Mouse (Mus musculus) intestine, embryonic 14.5 days (tissue): ENCODE measurements around the gene Gm49661. TPM values are rescaled to one million over a fixed set of nuclear protein-coding genes. Genes with fewer than 3 reads are reported as not detected.
A peak's percentile ranks its signal among the peaks of the same experiment; 100 is the strongest.

ENCODE experiments used
- ATAC-seq: fragments of 200-750 bp; cut with Nextera tagmentation; replicated peaks from 2 replicates; pipeline ENCODE4 v1.8.0; 2017; ENCODE audit warnings: low read depth, moderate number of reproducible peaks, moderate TSS enrichment, moderate library complexity; ENCODE audit not compliant: low FRiP score, low TSS enrichment
- DNase-seq: peaks from one replicate; pipeline ENCODE4 v3.0.0-alpha.2; 2018; ENCODE audit warnings: low spot score
- H3K27ac ChIP-seq: fragments of 300-500 bp; sonication (generic); 2 replicates; pipeline ENCODE4 v1.5.1; 2014; ENCODE audit warnings: low read depth, mild to moderate bottlenecking, control low read depth
- H3K27me3 ChIP-seq: fragments of 300-500 bp; sonication (generic); replicated peaks from 2 replicates; pipeline ENCODE4 v1.6.1; 2014; ENCODE audit warnings: low read length, control low read depth; ENCODE audit not compliant: control insufficient read depth, insufficient read depth
- H3K36me3 ChIP-seq: fragments of 300-500 bp; sonication (generic); 2 replicates; pipeline ENCODE4 v1.6.1; 2014; ENCODE audit warnings: low read length, control low read depth; ENCODE audit not compliant: control insufficient read depth, insufficient read depth
- H3K4me1 ChIP-seq: fragments of 300-500 bp; sonication (generic); replicated peaks from 2 replicates; pipeline ENCODE4 v1.6.1; 2014; ENCODE audit warnings: low read length, control low read depth, mixed read lengths; ENCODE audit not compliant: control insufficient read depth, insufficient read depth
- H3K4me2 ChIP-seq: fragments of 300-500 bp; sonication (generic); 2 replicates; pipeline ENCODE4 v1.6.1; 2014; ENCODE audit warnings: low read length
- H3K4me3 ChIP-seq: fragments of 300-500 bp; sonication (generic); 2 replicates; pipeline ENCODE4 v1.5.1; 2014; ENCODE audit warnings: low read depth, low read length, control low read depth, mixed read lengths
- H3K9ac ChIP-seq: fragments of 300-500 bp; sonication (generic); 2 replicates; pipeline ENCODE4 v1.6.1; 2014; ENCODE audit warnings: mild to moderate bottlenecking, low read length
- H3K9me3 ChIP-seq: fragments of 300-500 bp; sonication (generic); 2 replicates; pipeline ENCODE4 v1.6.1; 2016; ENCODE audit warnings: low read length, control low read depth; ENCODE audit not compliant: control insufficient read depth
- WGBS: fragments of 180-500 bp; shearing (Covaris S2); extraction: QIAGEN DNeasy Blood & Tissue Kit; methylation state at CpG from one replicate; pipeline ENCODE4 v1.1.7; 2014; 5-methylcytosine and 5-hydroxymethylcytosine counted together
- polyA plus RNA-seq: library from polyadenylated mRNA; unstranded; fragments of >200 nt; fragmentation: Nextera tagmentation; extraction: Ambion mirVana; gene quantifications from 2 replicates; pipeline ENCODE4 v1.2.1, GENCODE M21; 2014

Gene Gm49661
- polyA plus RNA-seq, 1 experiment from 2014 or later: not detected

DNA sequence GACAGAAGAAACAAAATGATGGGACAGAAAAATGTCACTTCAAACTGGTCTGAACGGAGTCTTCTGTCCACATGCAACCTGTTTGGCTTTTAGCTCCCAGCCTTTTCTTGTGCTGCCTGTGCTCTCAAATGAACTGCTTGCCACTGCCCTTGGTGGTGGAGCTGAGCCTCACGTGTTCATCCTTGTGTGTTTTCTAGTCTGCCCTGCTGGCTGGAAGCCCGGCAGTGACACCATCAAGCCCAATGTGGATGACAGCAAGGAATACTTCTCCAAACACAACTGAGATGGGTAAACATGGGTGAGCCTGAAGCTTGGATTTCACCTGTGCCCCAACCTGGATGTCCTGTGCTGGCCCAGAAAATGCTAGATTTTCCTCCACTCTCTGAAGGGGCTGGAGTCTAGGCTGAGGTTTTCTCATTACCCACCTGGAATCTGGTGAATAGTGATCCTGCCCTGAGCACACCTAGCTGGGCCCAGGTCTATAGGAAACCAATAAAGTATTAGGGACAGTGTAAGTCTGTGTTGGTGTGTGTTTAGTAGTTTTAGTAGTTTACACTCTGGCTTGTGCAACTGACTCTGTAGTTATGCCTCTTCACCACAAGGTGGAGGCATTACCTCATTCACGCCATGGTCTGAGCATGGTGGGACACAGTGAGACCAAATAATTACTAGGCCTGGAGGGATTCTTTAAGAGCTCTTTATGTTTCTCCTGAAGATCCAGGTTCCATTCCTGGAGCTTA is 4.7 kb upstream of the Gm49661 start:
- H3K9me3 ChIP-seq: no peaks in the 10 kb centered on the region
- ATAC-seq (no peak), DNase-seq (no peak)
- no peak overlapping the region for H3K4me2 ChIP-seq
- H3K36me3 ChIP-seq: peaks cover 47% of the 10 kb centered on the region
- peaks cover 41% of the 10 kb centered on the region for H3K4me1 ChIP-seq
- H3K27ac ChIP-seq: no peak overlapping the region
- H3K4me3 ChIP-seq: no peak overlapping the region
- peaks cover 8% of the 10 kb centered on the region for H3K27me3 ChIP-seq
- 72% methylated on average over 4 of the region's 4 CpGs for WGBS
- no peak overlapping the region for H3K9ac ChIP-seq

DNA sequence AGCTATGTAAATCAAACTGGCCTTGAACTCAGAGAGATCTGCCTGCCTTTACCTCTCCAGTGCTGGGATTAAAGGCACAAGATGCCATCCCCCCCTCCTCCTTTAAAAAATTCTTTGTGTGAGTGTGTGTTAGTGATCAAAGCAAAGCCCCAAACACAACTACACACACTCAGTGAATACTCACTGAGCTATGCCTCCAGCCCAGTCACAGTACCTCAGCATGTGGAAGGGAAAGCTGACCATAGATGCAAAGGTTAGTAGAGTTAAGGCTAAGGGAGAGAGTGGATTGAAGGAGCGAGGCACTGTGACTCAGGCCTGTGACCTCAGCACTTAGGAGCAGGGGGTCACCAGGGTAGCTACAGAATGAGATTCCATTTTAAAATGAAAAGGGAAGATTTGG is 3.8 kb upstream of the Gm49661 start:
- ATAC-seq: no peak
- H3K4me3 ChIP-seq: no peak overlapping the region
- no peak overlapping the region for H3K9ac ChIP-seq
- H3K9me3 ChIP-seq: no peaks in the 10 kb centered on the region
- H3K27ac ChIP-seq: no peak overlapping the region
- WGBS: 80% methylated on average over 1 of the region's 1 CpGs
- DNase-seq: no peak
- H3K36me3 ChIP-seq: peaks cover 47% of the 10 kb centered on the region
- no peak overlapping the region for H3K4me2 ChIP-seq
- H3K4me1 ChIP-seq: peaks cover 42% of the 10 kb centered on the region
- H3K27me3 ChIP-seq: peaks cover 8% of the 10 kb centered on the region

DNA sequence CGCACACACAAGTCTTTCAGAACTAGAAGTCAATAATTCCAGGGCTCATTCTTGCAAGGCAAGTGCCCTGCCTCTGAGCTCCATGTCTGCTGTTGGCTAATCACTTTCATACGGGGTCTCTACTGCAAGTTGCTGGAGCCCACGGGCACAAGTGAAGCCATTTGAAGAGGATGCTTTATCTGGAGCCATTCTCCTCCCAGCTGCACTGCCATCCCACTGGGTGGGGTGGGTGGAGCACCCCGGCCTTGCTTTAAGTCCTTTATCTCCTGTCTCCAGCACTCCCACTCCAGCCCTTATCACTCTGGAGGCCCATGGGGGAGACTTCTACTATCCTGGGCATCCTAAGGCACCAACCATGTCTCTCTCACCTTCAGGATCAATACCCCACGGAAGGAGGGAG is 1.7 kb upstream of the Gm49661 start:
- no peaks in the 10 kb centered on the region for H3K27me3 ChIP-seq
- H3K9me3 ChIP-seq: no peaks in the 10 kb centered on the region
- no peak for DNase-seq
- H3K4me1 ChIP-seq: peaks cover 29% of the 10 kb centered on the region
- H3K27ac ChIP-seq: no peak overlapping the region
- H3K9ac ChIP-seq: peak overlapping the region; percentile 87
- peak overlapping the region; percentile 68 for H3K4me3 ChIP-seq
- peak overlapping the region; percentile 87 for H3K4me2 ChIP-seq
- ATAC-seq: no peak
- 60% methylated on average over 5 of the region's 5 CpGs for WGBS
- peaks cover 47% of the 10 kb centered on the region for H3K36me3 ChIP-seq

DNA sequence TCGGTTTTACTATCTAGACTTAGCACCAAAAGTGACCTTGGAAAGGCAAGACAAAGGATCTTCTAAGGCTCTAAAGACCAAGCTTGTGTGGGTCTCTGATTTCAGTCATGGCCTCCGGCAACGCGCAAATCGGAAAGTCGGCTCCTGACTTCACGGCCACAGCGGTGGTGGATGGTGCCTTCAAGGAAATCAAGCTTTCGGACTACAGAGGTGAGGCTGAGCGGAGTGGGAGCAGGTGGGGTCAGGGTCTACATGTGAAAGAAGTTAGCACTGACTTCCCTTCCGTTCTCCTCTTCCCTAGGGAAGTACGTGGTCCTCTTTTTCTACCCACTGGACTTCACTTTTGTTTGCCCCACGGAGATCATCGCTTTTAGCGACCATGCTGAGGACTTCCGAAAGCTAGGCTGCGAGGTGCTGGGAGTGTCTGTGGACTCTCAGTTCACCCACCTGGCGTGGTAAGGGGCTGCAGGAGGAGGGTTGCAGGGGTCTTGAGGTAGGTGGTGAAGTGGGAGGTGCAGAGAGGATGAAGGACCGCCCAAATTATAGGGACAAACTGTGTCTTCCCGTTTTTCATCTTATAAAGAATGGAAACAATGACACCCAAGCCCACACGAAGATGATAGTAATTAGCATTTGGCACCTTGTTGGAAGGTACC is 1.0 kb upstream of the Gm49661 start:
- Histone ChIP-seq H3K27ac (peak overlapping the region; percentile 81; the same call in 1 of the 2 replicates), H3K4me3 (peak overlapping the region; percentile 68), H3K27me3 (no peaks in the 10 kb centered on the region), H3K9ac (peak overlapping the region; percentile 87), H3K36me3 (peaks cover 46% of the 10 kb centered on the region), H3K4me2 (peak overlapping the region; percentile 87), H3K9me3 (no peaks in the 10 kb centered on the region), H3K4me1 (peaks cover 26% of the 10 kb centered on the region)
- DNase-seq: no peak
- WGBS: 7% methylated on average over 21 of the region's 21 CpGs
- ATAC-seq: no peak

DNA sequence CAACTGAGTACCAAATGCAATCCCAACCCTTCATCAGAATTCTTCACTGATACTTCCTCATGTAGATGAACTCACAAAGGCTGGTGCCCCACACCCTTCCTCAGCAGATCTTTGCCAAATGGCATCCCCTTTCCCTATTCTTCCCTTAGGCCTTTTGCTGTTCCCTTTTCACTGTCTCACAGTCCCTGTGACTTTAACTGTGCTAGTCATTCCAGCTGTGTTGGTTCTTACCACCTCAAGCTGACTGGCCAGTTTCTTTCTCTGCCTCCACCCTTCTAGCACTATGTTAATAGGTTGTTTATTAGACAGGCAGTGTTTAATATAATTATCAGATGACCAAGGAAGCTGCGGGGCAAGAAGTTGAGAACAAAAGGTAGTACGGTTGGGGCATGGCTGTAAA is 583 bp downstream of the Gm49661 start:
- ATAC-seq: no peak

DNA sequence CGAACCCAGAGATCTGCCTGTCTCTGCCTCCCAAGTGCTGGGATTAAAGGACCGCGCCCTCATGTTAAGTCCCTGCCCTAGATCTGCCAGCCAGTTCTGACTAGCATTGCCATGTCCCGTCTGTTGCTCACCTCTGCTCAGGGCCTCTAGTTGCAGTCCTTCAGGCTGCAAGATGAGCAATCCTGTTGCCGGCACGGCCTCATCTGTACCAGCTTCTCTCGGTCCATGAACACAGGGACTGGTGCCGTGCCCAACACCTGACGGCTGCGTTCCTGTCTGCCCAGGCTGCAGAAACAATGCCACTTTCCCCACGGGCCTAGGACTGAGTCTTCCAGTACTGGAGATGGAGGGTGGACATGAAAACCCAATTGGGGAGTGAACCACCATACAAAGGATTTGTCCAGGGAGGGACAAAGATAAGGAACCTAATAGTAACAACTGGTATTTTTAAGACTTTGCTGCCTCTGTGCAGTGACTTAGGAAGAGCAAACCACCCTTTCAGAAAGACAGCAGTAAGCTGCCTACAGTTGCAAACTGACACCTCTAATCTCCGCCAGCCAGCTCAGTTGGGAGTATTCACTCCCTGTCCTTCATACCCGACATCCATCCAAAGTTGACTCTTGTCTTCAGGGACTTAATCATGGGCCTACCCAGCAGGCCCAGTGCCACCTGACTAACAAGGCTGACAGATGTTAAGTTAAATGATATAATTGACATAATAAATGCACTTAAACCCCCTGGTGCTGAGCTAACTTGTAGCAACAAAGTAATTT is 1.5 kb downstream of the Gm49661 start:
- 92% methylated on average over 13 of the region's 13 CpGs for WGBS
- H3K9me3 ChIP-seq: no peaks in the 10 kb centered on the region
- H3K27ac ChIP-seq: no peak overlapping the region
- H3K4me1 ChIP-seq: peaks cover 22% of the 10 kb centered on the region
- H3K4me3 ChIP-seq: no peak overlapping the region
- no peak overlapping the region for H3K4me2 ChIP-seq
- no peak overlapping the region for H3K9ac ChIP-seq
- no peaks in the 10 kb centered on the region for H3K27me3 ChIP-seq
- ATAC-seq: no peak
- DNase-seq: no peak
- H3K36me3 ChIP-seq: peaks cover 22% of the 10 kb centered on the region

More for the DNA sequence above, 583 bp downstream of the Gm49661 start:
- Histone ChIP-seq H3K27me3 (no peaks in the 10 kb centered on the region), H3K36me3 (peaks cover 31% of the 10 kb centered on the region), H3K27ac (peak overlapping the region; percentile 81), H3K4me2 (peak overlapping the region; percentile 87), H3K4me1 (peaks cover 22% of the 10 kb centered on the region), H3K4me3 (peak overlapping the region; percentile 68), H3K9me3 (no peaks in the 10 kb centered on the region), H3K9ac (peak overlapping the region; percentile 87)
- DNase-seq: no peak
- 6% methylated on average over 2 of the region's 2 CpGs for WGBS

DNA sequence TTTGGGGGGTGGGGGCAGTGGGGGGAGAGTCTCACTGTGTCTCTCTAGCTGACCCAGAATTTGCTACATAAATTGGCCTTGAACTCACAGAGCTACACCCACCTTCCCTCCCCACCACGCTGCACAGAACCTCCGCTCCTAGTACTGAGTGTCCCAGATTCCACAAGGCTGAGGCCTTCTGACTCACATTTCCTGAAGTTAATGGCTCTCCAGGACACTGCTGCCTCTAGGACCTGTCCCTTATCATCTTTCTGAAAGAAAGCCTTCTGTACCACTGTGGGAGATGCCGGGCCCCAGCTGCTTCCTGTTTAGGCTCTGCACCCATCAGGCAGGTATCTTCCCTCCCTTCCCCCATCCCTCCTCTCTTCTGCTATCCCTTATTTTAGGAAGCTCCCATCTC is 2.6 kb downstream of the Gm49661 start:
- H3K27ac ChIP-seq: no peak overlapping the region; the same call in 1 of the 2 replicates
- no peak for ATAC-seq

DNA sequence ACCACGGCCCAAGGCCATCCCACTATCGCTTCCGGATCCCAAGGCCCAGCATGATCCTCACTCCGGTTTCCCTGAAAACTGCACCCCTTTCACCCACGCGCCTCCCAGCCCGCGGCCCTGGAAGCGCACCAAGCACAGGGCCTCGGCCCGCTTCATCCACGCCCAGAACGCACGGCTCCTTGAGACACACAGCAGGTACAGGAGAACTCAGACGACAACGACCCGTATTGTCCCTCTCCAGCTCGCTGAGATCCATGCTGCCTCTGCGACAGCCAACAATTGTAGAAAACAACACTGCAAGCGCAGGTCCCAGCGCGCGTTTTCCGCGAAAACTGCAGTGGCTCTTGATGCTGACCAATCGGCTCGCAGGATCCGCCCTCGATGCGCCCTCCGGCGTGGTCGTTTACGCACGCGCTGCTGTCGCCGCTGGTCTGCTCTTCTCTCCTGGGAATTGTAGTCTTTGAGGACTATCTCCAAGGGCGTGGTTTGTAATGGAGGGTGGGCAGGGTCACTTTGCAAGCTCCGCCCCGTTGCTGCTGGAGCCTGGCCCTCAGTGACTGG is 3.4 kb downstream of the Gm49661 start:
- under 1% methylated on average over 41 of the region's 41 CpGs for WGBS
- DNase-seq (peak; percentile 91), ATAC-seq (peak; percentile 84)
- Histone ChIP-seq H3K4me3 (peak overlapping the region; percentile 70), H3K9ac (peak overlapping the region; percentile 61), H3K4me1 (peaks cover 19% of the 10 kb centered on the region), H3K27ac (peak overlapping the region; percentile 9; the same call in 1 of the 2 replicates), H3K36me3 (peaks cover 12% of the 10 kb centered on the region), H3K27me3 (no peaks in the 10 kb centered on the region), H3K9me3 (no peaks in the 10 kb centered on the region), H3K4me2 (peak overlapping the region; percentile 87)

More for the DNA sequence above, 2.6 kb downstream of the Gm49661 start:
- peaks cover 22% of the 10 kb centered on the region for H3K4me1 ChIP-seq
- no peaks in the 10 kb centered on the region for H3K9me3 ChIP-seq
- H3K27me3 ChIP-seq: no peaks in the 10 kb centered on the region
- no peak overlapping the region for H3K9ac ChIP-seq
- DNase-seq: no peak
- H3K4me3 ChIP-seq: no peak overlapping the region
- H3K36me3 ChIP-seq: peaks cover 15% of the 10 kb centered on the region
- WGBS: 40% methylated on average over 3 of the region's 3 CpGs
- H3K4me2 ChIP-seq: peak overlapping the region; percentile 87; the same call in 1 of the 2 replicates
